Mouse (Mus musculus) stomach, postnatal 0 days (tissue): ENCODE measurements around the gene Laptm4a.

Experiments
- CTCF ChIP-seq: IDR thresholded peaks from 2 replicates; pipeline ENCODE4 v1.5.1; 2016; ENCODE audit warnings: antibody characterized with exemption, low read depth, mild to moderate bottlenecking, moderate library complexity
- EP300 ChIP-seq: optimal IDR thresholded peaks from 2 replicates; pipeline ENCODE3; 2016; ENCODE audit warnings: antibody characterized with exemption

DNA sequence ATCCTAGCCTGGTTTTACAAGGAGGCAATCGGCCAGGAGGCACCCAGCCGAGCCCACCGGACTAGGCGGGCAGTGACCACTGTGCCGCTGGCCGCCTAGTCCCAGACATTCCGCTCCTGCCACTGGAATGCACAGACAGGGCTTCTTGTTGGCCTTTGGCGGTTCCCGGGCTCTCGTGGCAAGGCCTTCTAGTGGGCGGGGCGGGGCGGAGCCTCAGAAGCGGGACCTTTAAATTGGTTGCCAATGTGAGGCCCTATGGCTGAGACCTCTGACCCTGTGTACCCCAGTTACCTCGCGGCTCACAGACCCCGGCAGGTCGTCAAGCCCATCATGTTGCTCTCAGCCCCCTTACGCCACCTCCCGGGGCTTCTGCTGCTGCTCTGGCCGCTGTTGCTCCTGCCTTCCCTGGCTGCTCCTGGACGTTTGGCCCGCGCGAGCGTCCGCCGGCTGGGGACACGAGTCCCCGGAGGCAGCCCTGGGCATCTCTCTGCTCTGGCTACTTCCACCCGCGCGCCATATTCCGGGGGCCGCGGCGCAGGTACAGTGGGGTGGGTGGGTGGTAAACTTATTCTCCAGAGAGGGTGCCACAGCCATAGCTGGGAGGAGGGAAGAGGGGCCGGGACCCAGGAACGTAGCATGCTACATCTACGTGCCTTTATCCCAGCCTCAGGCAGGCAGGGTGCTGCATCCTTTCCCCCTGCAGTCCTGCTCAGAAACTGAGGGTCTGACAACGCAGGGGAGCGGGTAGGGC is 26.4 kb downstream of the Laptm4a start, which contains the start of gene Matn3:
- TF ChIP-seq CTCF = peak; percentile 40; the same call in 1 of the 2 replicates
- no peak for TF ChIP-seq EP300
